Mouse (Mus musculus) lung, postnatal 10 days (tissue): ENCODE results near the gene AC124502.3.
"Not testable (repeated sequence)": the region's sequence is repeated elsewhere in the genome, so short reads cannot be mapped to it uniquely, and the experiment has no call there.

Experiments used
- DNase-seq: peaks from one replicate; pipeline ENCODE4 v3.0.0; 2021

The AC124502.3 gene

DNA sequence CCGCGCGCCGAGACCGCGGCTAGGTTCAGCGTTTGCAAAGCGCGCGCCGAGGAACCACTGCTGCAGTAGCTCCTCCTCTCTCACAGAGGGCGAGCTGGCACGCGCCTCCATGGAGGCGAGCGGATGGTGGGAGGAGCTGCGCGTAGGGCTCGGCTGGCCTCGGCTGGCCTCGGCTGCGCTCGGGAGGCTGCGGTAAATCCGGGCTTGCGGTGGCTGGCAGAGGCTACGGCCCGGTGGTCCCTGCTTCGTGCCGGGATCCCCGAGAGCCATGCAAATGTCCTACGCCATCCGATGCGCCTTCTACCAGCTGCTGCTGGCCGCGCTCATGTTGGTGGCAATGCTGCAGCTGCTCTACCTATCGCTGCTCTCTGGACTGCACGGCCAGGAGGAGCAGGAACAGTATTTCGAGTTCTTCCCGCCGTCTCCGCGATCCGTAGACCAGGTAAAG is at the start of gene AC124502.3, which contains the start of gene B4gat1:
AC124502.3 (plus strand) TSS at position 183 of the 448 bp plus-strand sequence.
B4gat1 (plus strand) TSS at position 118 of the 448 bp plus-strand sequence.
- peak; percentile 94 for DNase-seq

DNA sequence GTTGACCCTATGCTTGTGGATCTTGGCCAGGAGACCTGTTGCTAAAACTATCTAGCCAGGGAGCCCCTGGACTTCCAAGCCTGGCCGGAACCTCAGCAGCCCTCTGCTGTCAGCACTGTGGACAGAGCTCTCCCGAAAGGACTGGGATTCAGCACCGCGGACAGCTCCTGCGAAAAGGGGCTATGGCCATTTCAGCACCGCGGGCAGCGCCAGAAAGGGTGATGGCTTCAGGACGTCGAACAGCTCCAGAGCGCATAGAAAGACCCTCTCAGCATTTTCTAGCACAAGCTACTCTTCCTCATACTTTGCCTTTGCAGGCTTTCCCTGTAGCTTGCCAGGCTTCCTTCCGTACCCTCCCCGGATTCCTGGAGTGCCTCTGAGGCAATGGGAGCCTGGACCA is 49.7 kb upstream of the AC124502.3 start:
- DNase-seq, result peak; percentile 95

DNA sequence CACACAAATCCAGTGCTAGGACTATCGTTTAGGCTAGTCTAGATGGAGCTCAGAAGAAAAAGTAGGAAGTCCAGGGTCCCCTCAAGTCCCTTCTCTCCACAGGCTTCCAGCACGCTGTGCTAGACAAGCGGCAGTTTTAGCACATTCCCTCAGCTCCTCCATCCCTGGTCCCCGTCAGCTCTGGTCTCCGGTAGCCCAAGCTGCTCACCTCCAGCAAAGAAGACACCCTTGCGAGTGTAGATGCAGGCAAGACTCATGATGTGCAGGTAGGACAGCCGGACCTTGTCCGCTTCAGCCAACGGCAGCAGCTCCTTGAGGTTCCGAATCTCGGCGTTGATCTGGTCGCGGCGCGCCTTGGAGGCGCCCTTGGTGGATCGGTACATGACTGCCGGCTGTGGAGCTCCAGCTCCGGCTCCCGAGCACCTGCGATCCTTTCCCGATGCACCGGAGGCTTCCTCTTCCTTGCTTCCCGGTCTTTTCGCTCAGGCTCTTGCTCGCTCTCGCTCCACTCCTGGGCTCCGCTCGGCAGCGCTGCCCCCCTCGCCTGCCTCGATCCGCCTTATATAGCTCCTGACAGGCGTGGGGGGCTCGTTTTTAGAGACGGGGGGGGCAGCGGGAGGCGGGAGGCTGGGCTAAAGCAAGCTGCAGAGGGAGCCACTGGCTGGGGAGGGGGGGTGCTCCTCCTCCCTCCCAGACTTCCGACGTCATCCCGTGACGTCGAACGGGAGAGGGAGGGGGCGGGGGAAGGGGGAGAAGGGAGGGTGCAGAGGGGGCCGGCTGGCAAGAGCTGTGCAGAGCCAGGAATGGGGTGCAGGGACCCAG is 49.0 kb upstream of the AC124502.3 start:
- no peak for DNase-seq

DNA sequence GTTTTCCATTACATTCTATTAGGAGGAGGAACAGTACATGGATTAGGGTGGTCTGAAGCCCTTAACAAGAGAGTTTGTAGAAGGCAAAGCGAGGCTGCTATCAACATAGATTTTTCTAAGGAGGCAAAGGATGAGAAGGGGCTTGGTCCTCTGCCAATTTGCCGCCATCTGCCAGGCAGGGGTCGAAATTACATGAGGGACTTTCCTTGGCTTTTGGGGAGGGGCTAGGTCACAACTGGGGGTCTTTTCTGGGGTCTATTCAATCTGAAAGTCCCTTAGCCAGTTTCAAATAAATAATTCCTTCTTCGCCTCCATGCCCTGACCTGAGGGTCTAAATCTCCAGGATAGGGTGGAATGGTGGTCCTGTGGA is 48.5 kb upstream of the AC124502.3 start, which contains the start of gene Npas4:
Npas4 (minus strand) TSS at position 61 of the 370 bp plus-strand sequence.
- DNase-seq, result no peak

DNA sequence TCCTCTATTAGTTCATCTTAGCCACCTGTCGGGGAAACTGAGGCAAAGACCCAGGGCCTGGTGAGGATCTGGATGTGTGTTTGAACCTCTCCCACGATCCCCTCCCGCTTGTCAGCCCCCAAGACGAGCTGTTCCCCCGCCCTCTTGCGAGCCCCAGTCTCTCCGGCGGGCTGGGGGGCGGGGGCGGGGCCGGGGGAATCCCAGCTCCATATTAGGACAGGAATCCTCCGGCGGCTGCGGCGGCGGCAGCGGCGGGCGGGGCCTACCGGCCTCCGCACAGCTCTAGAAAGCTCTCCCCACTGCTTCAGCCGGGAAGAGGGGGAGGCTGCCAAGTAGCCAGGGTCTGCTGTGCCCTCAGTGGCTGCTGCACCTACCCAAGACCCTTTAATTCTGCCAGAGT is 48.0 kb upstream of the AC124502.3 start:
- no peak for DNase-seq

DNA sequence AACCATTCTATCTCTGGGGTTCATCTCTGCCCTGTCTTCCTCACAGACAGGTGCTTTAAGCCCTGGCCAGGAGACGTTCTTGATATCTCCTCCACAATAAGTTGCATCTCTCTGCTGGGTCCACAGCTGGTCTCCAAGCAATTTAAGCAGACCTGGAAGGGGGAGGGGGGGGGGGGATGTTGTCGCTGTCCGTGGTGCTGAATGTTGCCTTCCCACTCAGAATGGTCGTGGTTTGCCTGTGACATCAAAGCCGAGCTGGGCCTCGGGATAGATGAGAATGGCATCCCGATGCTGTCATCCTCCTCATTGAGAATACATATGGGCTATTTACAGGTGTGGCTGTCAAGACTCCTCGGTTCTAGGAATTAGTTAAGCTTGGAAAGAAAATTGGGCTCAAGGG is 46.3 kb upstream of the AC124502.3 start:
- DNase-seq, result no peak

DNA sequence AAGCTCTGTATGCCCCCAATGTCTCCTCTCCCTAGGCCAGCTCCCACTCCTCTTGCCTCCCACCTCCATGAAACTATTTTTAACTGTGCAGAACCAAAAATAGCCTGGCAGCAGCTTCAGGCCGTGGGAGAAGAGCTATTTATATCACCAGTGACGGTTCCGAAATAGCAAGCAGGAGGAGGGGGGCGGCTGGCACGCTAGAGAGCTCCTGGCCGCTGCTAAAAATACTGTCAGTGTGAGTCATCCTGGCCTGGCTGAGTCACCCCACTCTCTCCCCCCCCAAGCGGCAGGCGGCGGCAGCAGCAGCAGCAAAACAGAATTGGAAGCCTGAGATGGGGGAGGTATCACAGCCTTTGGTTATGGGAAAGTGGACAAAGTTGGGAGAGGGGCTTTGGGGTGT is 45.8 kb upstream of the AC124502.3 start:
- DNase-seq, result peak; percentile 83

DNA sequence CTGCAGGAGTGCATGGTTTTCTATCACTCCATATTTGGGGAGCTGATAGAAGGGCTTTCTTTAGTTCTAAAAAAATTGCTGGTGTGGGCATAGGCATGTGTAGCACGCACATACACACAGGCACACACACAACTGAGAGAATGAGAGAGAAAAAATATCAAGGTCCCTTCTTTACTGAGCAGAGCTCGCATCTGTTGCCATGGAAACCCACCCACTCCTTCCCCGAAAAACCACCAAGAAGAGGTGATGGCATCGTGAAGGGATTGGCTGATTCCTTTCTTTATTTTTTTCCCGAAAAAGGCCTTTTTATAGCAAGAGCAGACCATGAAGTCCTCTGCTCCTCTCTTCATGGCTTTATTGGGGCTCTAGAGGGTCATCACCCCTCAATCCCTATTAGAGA is 44.6 kb upstream of the AC124502.3 start:
- no peak for DNase-seq

DNA sequence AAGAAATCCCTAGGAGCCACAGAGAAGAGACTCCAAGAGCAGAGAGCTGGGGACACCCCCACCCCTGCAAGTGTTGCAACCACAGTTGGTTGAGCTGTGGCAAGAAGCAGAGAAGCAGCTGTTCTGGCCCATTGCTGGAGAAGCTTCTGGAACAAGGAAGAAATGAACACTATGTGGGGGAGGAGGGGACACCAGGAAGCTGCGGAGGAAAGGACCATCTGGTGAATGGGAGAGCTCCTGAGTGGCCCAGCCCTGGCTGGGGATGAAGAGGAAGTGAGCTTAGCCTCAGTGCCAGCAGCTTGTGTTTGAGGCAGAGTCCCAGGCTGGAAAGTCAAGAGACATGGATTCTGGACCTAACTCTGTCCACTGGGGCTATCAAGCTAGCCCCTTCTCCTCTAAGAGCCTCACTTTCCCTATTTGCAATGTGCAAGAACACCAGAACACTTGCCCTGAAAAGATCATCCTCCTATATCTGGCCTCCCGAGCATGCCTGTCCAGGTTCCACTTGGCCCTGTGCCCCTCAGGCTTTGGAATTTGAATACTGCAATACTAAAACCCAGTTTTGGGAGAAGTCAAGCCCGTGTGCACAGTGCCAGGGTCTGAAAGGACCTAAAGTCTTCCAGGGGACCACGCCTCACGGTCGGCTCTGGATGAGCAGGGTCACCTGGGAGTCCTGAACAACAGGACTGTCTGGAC is 39.1 kb upstream of the AC124502.3 start:
- no peak for DNase-seq

DNA sequence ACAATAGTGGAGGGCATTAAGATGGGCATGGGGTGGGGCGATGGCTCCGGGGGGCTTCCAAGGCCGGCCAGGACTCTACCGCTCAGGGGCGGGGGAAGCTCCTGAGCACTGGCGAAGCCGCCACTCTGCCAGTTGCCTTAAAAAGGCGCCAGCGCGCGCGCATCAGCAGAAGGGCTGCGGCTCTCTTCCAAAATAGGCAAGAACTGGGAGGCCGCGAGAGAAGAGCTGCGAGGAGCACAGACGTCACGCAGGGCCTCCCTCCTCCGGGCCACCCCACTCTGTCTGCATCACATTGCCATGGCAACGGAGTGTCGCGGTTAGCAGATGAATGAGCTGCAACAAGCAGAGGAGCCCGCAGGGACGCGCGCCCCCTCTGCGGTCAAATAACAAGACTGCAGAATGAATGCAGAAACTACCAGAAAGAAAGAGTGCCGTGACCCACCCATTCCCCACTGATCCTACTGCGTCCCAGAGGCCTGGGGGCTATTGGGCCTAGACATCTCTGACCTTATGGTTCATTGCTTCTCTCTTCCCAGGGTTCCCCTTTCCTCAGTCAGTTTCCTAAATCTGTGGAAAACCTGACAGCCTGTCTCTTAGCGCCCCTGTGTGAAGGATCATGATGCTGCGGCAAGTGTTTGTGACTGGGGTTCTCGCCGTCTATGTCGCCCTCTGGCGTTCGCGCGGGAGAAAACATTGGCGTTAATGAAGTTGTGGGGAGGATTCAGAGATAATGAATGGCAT is 36.9 kb upstream of the AC124502.3 start:
- DNase-seq, result peak; percentile 84

DNA sequence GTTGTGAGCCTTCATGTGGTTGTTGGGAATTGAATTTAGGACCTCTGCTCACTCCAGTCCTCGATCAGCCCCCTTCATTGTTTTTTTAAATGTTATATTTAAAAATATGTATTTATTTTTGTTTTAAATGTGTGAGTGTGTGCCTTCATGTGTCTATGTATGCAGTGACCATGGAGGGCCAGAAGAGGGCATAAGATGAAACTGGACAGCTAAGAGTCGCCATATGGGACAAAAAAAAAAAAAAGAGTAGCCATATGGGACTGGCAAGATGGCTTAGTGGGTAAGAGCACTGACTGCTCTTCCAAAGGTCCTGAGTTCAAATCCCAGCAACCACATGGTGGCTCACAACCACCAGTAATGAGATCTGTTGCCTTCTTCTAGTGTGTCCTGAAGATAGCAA is 35.0 kb upstream of the AC124502.3 start:
- not testable (repeated sequence) for DNase-seq

DNA sequence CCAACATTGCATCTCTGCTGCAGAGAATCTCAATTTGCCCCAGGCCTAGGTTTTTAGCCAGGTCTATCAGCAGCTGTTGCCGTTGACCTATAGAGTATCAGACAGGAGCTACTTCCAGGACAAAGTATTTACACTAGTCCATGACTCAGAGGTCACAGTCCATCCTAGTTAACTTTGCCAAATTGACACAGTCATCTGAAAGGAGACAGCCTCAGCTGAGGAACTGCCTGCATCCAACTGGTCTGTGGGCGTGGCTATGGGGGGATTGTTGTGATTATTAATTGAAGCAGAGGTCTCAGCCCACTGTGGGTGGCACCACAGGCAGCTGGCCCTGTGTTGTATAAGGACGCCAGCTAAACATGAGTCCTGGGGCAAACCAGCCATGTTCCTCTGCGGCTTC is 33.8 kb upstream of the AC124502.3 start:
- no peak for DNase-seq

DNA sequence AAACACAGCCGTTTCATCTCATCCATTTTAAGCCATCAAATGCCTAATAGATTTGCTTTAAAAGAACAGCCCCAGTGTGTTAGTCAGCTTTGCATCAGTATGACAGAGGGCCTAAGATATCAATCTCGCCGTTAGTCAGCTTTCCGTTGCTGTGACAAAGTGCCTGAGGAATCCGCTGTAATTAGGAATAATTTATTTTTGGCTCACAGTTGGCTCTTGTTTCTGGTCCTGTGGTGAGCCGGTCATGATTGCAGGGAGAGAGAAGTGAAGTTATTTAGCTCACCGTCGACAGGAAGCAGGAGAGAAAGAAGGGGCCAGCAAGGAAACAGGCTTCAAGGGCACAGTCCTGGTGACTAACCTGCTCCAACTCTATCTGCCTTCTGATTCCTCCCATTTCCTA is 25.6 kb upstream of the AC124502.3 start:
- no peak for DNase-seq

DNA sequence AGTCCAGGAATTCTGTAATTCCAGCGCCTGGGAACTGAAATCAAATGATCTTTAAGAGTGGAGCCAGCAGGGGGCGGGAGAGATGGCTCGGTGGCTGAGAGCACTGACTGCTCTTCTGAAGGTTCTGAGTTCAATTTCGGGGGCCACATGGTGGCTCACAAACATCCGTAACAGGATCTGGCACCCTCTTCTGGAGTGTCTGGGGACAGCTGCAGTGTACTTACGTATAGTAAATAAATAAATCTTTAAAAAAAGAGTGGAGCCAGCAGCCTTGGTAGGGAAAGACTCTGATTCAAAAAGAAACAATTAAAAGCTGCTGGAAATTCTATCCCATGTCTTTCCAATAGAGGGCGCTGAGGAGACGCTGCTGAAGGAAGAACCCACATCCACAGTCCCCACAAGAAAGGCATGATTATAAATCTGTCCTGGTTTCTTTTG is 23.7 kb upstream of the AC124502.3 start:
- DNase-seq, result peak; percentile 66

DNA sequence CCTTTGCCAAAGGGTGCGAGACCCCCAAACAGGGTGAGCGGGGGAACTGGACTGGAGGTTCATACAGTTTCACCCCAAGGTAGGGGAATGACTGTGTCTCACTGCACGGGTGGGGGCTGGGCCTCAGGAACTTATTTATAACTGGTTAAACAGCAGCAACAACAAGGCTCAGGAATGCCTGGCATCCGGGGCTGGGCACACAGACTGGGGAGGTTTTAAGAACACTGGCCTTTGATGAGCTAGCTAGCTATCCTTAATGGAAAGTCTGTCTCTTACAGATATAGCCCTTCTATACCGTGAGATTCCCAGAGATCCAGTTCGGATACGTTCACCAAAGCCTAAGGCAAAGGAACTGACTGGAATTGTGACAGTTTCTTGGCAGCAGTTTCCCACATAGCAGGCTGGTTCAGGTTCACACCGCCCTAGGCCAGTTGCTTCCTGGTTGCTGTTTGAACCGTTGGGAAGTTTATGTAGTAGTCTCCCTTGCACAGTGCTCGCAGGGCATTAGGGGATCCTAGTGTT is 22.4 kb upstream of the AC124502.3 start:
- DNase-seq, result peak; percentile 55

DNA sequence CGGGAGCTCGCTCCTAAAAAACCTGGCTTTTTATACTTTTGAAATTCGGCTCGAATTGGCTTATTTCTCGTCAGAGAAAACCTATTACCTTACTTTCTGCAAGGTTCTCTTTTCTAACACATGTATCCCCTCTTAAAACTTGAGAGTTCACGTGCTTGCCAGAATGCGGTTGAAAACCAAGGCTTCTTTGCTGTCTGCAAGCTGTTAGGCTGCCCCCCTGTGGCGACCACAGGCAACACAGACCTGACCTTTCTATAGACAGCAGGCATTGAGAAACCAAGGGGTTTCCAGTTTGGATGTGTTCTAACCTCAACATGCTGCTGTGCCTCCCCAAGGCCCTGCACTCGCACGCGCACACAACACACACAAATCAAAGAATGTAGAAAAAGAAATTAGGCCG is 21.9 kb upstream of the AC124502.3 start:
- DNase-seq, result peak; percentile 83

DNA sequence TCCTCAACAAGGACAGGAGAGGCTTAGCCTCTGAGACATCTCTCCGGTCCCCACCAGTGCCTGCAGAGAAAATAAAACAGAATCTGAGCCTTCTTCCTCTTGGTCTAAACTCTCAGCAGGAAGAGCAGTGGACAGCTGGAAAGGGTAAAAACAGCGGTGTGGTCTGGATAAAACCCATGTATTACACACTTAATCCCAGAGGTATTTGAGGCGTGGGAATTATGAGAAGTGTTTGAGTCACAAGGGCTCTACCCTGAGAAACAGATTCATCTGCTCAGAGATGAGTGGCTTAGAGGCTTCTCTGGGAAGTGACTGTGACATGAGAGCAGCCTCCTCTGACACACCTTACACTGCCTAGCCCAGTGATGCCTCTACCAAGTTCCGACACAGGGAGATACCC is 21.1 kb upstream of the AC124502.3 start:
- no peak for DNase-seq

DNA sequence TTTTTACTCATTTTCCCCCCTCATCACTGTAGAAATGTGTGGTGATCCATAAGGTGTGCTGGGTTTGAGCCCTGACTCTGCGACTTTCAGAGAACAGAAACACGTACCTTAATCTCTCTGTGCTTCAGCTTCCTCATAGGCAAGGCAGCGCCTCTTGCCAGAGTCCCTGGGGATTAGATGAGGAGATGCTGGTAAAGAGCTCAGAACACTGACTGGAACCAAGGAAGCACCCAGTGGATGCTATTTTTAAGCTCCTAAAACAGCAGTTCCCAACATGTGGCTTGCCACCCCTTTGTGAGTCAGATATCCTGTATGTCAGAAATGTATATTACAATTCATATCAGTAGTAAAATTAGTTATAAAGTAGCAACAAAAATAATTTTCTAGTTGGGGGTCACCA is 20.5 kb upstream of the AC124502.3 start:
- no peak for DNase-seq

DNA sequence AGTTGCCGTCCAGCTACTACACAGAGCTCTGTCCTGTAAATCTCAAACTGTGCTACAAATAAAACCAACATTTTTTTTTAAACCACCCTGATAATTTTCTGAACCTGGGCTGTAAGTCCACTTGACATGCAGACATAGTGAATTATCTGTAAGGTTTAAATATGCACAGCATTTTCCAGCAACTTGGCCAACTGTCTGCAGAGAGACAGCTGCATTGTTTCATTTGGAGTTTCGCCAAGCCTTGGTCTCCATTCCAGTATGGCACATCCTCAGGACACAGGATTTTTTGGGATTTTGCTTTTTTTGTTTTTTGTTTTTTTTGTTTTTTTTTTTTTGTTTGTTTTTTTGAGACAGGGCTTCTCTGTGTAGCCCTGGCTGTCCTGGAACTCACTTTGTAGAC is 17.3 kb upstream of the AC124502.3 start:
- no peak for DNase-seq

DNA sequence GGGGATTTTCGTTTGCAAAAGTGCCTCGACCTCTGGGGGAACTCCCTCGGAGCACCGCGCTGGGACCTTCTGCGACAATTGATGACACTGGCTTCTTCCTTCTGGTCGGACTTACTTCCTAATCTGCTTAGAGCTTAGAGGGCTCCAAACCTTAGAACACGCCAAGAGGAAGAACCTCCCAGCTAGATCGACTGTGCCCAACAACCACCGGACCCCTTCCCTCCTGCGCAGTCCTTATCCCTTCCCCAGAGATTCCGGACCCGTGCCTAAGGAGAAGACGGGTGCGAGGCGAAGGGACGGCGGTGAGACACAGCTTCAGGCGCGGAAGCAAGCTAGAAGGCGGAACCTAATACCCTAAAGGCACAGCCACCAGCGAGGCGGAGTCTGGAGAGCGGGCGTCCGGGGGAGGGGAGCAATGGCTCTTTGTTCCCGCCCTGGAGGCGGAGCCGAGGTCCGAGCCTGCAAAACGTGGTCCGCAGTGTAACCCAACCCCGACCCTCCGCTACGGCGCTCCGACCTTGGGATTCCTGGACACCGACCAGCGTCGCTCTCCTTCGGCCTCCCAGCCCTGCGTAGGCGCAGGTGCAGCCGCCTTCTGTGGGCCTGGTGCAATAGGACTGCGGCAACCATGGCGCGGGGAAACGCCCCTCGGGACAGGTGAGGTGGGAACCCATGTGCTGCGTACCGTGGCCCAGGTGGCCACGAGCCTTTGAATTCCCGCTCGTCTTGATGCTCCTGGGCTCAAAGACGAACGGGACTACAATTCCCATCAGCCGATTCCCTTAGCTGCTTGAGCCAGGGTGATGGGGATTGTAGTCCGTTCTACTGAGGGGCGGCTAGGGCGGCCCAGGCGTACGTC is 14.8 kb upstream of the AC124502.3 start, which contains the start of gene Slc29a2:
Slc29a2 (plus strand) TSS at position 240 of the 859 bp plus-strand sequence.
- peak; percentile 96 for DNase-seq

DNA sequence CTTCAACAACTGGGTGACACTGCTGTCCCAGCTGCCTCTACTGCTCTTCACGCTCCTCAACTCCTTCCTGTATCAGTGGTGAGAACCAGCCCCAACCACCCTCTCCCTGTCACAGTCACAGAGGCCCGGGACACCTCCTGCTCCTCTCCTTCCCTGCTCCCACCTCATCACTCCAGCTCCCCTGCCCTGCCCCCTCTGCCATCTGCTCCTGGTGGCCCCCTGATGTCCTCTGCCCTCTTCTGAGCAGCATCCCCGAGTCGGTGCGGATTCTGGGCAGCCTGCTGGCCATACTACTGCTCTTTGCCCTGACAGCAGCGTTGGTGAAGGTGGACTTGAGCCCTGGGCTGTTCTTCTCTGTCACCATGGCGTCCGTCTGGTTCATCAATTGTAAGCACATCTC is 12.6 kb upstream of the AC124502.3 start:
- DNase-seq, result no peak

DNA sequence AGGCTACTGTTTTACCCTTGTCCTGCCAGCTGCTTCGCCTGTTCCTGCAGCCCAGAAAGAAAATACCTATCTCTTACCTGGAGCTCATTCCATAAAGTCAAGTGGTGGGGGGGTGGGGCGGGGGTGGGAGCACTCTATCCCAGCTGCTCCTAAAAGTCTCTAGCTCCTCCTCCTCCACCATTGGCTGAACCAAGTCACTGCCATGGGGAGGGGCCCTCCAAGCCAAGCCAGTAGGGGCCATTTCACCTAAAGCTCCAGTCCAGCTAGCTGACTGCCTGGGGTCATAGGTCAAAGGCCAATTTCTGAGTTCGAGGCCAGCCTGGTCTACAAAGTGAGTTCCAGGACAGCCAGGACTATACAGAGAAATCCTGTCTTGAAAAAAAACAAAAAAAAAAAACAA is 6.0 kb upstream of the AC124502.3 start:
- DNase-seq, result no peak
